Mouse (Mus musculus) fat pad, adult 2 months (tissue): ENCODE results near the gene Spata5.

Source experiments
- DNase-seq: peaks from one replicate; pipeline ENCODE4 v3.0.0-alpha.2; 2011; ENCODE audit warnings: low read depth, low spot score; ENCODE audit errors: extremely low read depth

Spata5 gene

GRCm38 (mm10) chr3:37613722-37614121, 194.0 kb downstream of the Spata5 start:
- DNase-seq: no peak

GRCm38 (mm10) chr3:37614878-37615650, 195.4 kb downstream of the Spata5 start:
- no peak for DNase-seq

GRCm38 (mm10) chr3:37616586-37617547, 197.2 kb downstream of the Spata5 start:
- no peak for DNase-seq
